Mouse (Mus musculus): Measurements from ENCODE around the gene Myf6.

DNA sequence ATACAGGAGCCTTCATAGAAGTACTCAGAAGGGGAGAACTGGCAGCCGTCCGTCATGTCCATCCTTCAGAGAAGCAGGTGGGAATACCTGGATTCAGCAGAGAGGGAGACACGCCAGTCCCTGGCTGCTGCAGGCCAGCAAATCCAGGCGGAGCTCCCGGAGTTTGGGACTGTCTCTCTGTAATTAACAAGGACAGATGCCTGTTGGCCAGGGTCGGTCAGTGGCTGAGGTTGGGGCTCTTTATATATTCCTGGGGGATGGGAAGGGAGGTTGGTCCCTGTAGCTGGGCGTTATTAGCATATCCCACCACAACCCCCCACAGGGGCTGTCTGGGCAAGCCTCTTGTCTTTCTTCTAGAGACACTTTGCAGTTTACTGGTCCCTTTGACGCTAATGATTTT is 8.7 kb downstream of the Myf6 start, which contains the start of gene Myf5:
- no peak for TF ChIP-seq POLR2A (IDR thresholded peaks at IDR 0.05; ENCODE audit: low read depth, low read length)
- TF ChIP-seq RAD21 (IDR thresholded peaks at IDR 0.05; ENCODE audit: low read depth, low read length): no peak
- TF ChIP-seq CTCF (conservative IDR thresholded peaks at IDR 0.05 in 1 of 2, IDR thresholded peaks at IDR 0.05 in 1 of 2; ENCODE audit: low read depth in 2 of 2, low read length in 2 of 2): no peak
- TF ChIP-seq POLR2AphosphoS2 (IDR thresholded peaks at IDR 0.05; ENCODE audit: low read depth, low read length): no peak
- TF ChIP-seq MAFK (IDR thresholded peaks at IDR 0.05; ENCODE audit: insufficient replicate concordance, low read length): no peak
- TF ChIP-seq USF2 (conservative IDR thresholded peaks at IDR 0.05; ENCODE audit: low read depth, low read length): no peak
